Comparison of ENCODE assay signal across 20 mouse cellular contexts in genomic region chr3:121320896-121321295, GRCm38 (mm10). TPM values are rescaled to one million over a fixed set of nuclear protein-coding genes. Genes with fewer than 3 reads are reported as not detected.
DNase-seq lines count a peak whose midpoint lies in the region; ATAC-seq lines count a peak whose summit lies in the region.
"Had no signal": no experiment of that assay in that cellular context is flagged by ENCODE, and none has a peak within 500 bp of the region (broad histone marks: within the 10 kb centered on the region; RNA-seq: fewer than 3 reads in every experiment).

No protein-coding gene starts in this region.

- no peaks in the 10 kb centered on the region for H3K4me1 ChIP-seq in limb, embryonic 10.5 days
- H3K4me1 ChIP-seq in kidney, embryonic 16.5 days (ENCODE audit: insufficient read depth, low read length): no peaks in the 10 kb centered on the region
- H3K4me1 ChIP-seq: forebrain, embryonic 15.5 days; hindbrain, embryonic 15.5 days had no signal

- H3K9ac ChIP-seq in kidney, embryonic 16.5 days (replicated peaks; ENCODE audit: low read length): no peak overlapping the region
- H3K9ac ChIP-seq: forebrain, embryonic 15.5 days; hindbrain, embryonic 15.5 days had no signal

- 92% methylated on average over 1 of the region's 1 CpGs for WGBS in limb, embryonic 10.5 days
- 93% methylated on average over 1 of the region's 1 CpGs for WGBS in kidney, embryonic 16.5 days

- H3K36me3 ChIP-seq in limb, embryonic 10.5 days: peaks cover 26% of the 10 kb centered on the region
- peaks cover 2% of the 10 kb centered on the region; the same call in 1 of the 2 replicates for H3K36me3 ChIP-seq in kidney, embryonic 16.5 days (ENCODE audit: insufficient read depth, low read length)
- H3K36me3 ChIP-seq: forebrain, embryonic 15.5 days; hindbrain, embryonic 15.5 days had no signal

- no peak overlapping the region for H3K4me3 ChIP-seq in limb, embryonic 10.5 days
- no peak overlapping the region for H3K4me3 ChIP-seq in kidney, embryonic 16.5 days (ENCODE audit: low read length)
- H3K4me3 ChIP-seq: forebrain, embryonic 15.5 days; hindbrain, embryonic 15.5 days had no signal

- H3K4me2 ChIP-seq in kidney, embryonic 16.5 days (replicated peaks; ENCODE audit: low read depth, low read length): no peak overlapping the region
- H3K4me2 ChIP-seq: forebrain, embryonic 15.5 days; hindbrain, embryonic 15.5 days had no signal

- H3K27ac ChIP-seq in limb, embryonic 10.5 days: no peak overlapping the region
- no peak overlapping the region for H3K27ac ChIP-seq in kidney, embryonic 16.5 days (ENCODE audit: low read length)
- H3K27ac ChIP-seq: forebrain, embryonic 15.5 days; hindbrain, embryonic 15.5 days had no signal

- no peaks in the 10 kb centered on the region for H3K9me3 ChIP-seq in limb, embryonic 10.5 days (replicated peaks)
- no peaks in the 10 kb centered on the region; the same call in 1 of the 2 replicates for H3K9me3 ChIP-seq in kidney, embryonic 16.5 days (ENCODE audit: low read length)
- H3K9me3 ChIP-seq: forebrain, embryonic 15.5 days; hindbrain, embryonic 15.5 days had no signal

- H3K27me3 ChIP-seq in limb, embryonic 10.5 days (ENCODE audit: low read depth, poor library complexity, severe bottlenecking): no peaks in the 10 kb centered on the region
- H3K27me3 ChIP-seq in kidney, embryonic 16.5 days (ENCODE audit: insufficient read depth, low read length): no peaks in the 10 kb centered on the region
- H3K27me3 ChIP-seq: CH12.LX; forebrain, embryonic 15.5 days; hindbrain, embryonic 15.5 days had no signal

- DNase-seq in heart, adult 11 months: peak; percentile 72
- no peak for DNase-seq in heart, adult 9 months (ENCODE audit: low spot score in 2 of 2)
- DNase-seq in ES-CJ7 (ENCODE audit: low read depth, low spot score): peak; percentile 36
- DNase-seq in ZHBTc4 (ENCODE audit: low read depth, low spot score): peak; percentile 43
- peak; percentile 7 for DNase-seq in limb, embryonic 10.5 days (ENCODE audit: low spot score)
- DNase-seq in adrenal gland, postnatal 14 days: no peak
- DNase-seq in B cell, adult 2 months: no peak
- DNase-seq: adrenal gland, adult 2 months; adrenal gland, postnatal 36 days; cerebellum, adult 2 months; cerebellum, postnatal 10 days; embryo, embryonic 11 days; gastrocnemius, postnatal 10 days; heart, postnatal 14 days; kidney, adult 2 months had no signal

- ATAC-seq in kidney, embryonic 16.5 days (ENCODE audit: low FRiP score, low TSS enrichment): no peak
- ATAC-seq: forebrain, embryonic 15.5 days; intestine, embryonic 16.5 days had no signal

RNA-seq across cellular contexts. Expression of gene Alg14, which starts 29.3 kb away (rescaled TPM):
- polyA plus RNA-seq in limb, embryonic 10.5 days (2016; fragmentation: Nextera tagmentation; extraction: Ambion mirVana): 26.0 and 35.0 TPM in 2 replicates
- total RNA-seq in adrenal gland, postnatal 14 days (2021): 37.2 and 37.9 TPM in 2 replicates
- 42.0 and 43.5 TPM in 2 replicates for polyA plus RNA-seq in kidney, embryonic 16.5 days (2015; fragmentation: Nextera tagmentation; extraction: Ambion mirVana)

RNA-seq across cellular contexts. Expression of gene Tmem56, which starts 38.0 kb away (rescaled TPM):
- polyA plus RNA-seq in limb, embryonic 10.5 days (2016; fragmentation: Nextera tagmentation; extraction: Ambion mirVana): 0.96 and 1.0 TPM in 2 replicates
- 24.9 and 35.0 TPM in 2 replicates for total RNA-seq in adrenal gland, postnatal 14 days (2021)
- 1.5 and 1.6 TPM in 2 replicates for polyA plus RNA-seq in kidney, embryonic 16.5 days (2015; fragmentation: Nextera tagmentation; extraction: Ambion mirVana)
- total RNA-seq: CH12.LX had no signal

Comparison
In these comparisons a context has a peak if more than half of its experiments do, and no peak if none do; other contexts are left out.
1. DNase-seq: peak in heart, adult 11 months (single experiment), ES-CJ7 (single experiment), ZHBTc4 (single experiment) and limb, embryonic 10.5 days (single experiment); none in heart, adult 9 months (0 of 2), adrenal gland, postnatal 14 days (single experiment) and B cell, adult 2 months (0 of 2).